Mouse (Mus musculus): ENCODE results near the gene P2rx3. TPM values are rescaled to one million over a fixed set of nuclear protein-coding genes. Genes with fewer than 3 reads are reported as not detected.

The P2rx3 gene
- polyA plus RNA-seq, 1 experiment, result 2.4 TPM

GRCm38 (mm10) chr2:85043623-85044022 lies 6.4 kb upstream of the P2rx3 start:
- DNase-seq (ENCODE audit: low read depth), result no peak

GRCm38 (mm10) chr2:85038336-85038735 lies 1.1 kb upstream of the P2rx3 start:
- no peak for DNase-seq (ENCODE audit: low read depth)

DNA sequence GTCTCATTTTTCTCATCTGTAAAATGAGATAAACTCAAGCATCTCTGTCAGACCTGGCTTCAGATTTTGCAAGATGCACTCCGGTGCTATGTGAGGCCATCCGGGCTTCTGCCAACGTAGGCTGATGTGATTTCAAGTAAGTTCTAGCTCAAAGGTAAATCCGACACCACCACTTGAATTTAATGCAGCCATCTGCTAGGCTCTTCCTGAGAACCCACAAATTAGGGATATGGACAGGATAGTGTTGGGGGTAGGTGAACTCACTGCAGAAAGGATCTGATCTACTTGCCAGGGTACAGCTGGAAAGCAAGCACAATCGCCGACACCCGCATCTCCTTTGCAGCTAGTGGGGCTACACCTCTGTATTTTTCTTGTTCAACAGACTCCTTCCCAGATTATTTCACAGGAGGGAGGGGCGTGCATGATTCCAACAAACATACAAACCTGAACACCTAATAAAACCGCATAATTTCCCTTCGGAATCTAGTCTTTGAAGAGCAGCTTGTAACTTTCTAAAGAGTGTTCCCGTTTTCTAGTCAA lies 685 bp downstream of the P2rx3 start:
- no peak for DNase-seq (ENCODE audit: low read depth)

DNA sequence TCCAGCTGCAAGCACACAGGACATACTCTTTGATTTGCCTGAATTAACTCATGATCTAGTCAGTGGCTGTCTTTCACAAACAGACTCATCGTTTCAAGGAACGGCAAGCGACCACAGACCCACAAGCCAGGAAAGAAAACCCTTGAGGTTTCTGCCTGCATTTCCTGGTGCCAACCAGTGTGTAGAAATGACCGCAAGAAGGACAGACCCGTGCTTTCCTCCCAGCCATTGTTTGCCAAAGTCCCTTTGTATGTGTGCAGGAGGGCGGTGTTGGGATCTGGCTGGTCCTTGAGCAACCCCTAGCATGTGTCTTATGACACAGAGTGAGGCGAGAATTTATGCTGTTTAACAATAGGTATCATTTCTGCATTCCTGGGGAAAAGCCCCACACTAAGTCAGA lies 3.1 kb downstream of the P2rx3 start:
- DNase-seq (ENCODE audit: low read depth), result no peak

DNA sequence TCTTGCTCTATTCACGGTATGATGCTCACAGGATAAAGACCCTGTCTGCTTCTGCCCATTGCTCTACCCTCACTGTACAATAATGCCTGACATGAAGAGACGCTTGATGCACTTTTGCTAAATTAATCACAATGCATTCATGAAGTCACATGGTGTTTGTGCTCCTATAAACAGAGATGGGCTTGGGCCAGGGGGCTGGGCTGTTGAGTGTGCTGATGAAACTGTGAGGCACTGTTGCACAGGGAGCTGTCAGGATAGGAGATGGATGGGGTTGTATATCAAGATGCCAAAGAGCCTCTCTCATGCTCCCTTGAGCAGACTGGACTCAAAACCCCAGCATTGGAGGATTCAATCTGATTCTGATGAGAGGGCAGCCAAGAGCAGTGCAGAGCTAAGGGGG lies 4.1 kb downstream of the P2rx3 start:
- no peak for DNase-seq (ENCODE audit: low read depth)

DNA sequence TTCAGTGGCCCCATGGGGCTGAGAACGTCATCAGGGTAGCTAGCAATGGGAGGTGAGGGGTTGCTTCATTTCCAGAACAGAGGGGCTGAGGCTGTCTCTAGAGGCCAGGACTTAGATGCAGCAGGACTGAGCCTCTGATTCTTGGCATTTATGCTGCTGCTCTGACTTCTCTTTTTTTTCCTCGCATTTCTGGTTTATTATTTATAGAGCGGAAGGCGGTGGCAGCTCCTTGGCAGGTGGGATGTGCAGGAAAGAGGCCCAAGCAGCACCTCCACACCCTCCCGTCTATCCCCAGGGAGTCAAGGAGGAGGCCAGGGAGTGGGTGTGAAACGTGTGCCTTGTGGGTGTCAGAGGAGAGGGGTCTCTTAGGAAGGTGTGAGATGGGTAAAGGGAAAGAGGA lies 6.3 kb downstream of the P2rx3 start:
- no peak for DNase-seq (ENCODE audit: low read depth)

GRCm38 (mm10) chr2:85029897-85030296 lies 7.4 kb downstream of the P2rx3 start:
- no peak for DNase-seq (ENCODE audit: low read depth)

- no peak for DNase-seq (ENCODE audit: low read depth)
Observed at GRCm38 (mm10) chr2:85027281-85027680, 10.0 kb downstream of the P2rx3 start.

DNA sequence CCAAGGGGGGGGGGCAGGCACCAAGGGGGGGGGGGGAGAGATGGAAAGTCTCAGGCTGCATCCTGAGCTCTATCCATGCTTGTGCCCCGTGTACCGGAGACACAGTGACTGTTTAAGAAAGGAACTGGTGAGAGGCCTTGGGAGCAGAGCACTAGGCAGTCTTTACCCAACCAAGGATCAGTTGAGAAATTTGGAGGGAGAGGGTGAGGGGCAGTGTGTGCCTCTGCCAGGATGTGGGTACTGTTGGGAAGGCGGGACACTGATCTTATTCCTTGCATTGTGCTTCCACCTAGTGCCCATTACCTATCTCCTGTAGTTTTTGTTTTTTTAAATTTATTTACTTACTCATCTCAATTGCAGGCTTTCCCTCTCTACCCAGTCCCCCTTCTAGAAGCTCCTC lies 11.1 kb downstream of the P2rx3 start:
- no peak for DNase-seq (ENCODE audit: low read depth)

GRCm38 (mm10) chr2:85022043-85022442 lies 15.2 kb downstream of the P2rx3 start:
- DNase-seq (ENCODE audit: low read depth), result no peak

DNA sequence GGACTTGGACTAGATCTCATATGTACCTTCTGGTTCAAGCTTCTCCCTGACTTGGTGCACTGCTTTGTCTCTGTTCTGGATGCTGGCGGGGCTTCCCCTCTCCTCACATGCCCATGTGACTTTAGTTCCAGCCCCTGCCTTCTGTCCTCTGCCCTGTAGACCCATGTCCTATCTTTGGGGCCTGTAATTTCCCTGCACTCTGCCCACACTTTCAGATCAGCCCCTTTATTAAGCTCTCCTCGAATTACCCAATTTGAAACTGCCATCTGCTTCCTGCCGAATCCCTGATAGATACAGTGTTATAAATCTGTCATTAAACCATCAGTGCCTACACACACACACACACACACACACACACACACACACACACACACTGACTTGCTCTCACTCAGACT lies 22.7 kb downstream of the P2rx3 start:
- DNase-seq (ENCODE audit: low read depth), result no peak

- no peak for DNase-seq (ENCODE audit: low read depth)
Observed at GRCm38 (mm10) chr2:85013826-85014587, 23.3 kb downstream of the P2rx3 start.

DNA sequence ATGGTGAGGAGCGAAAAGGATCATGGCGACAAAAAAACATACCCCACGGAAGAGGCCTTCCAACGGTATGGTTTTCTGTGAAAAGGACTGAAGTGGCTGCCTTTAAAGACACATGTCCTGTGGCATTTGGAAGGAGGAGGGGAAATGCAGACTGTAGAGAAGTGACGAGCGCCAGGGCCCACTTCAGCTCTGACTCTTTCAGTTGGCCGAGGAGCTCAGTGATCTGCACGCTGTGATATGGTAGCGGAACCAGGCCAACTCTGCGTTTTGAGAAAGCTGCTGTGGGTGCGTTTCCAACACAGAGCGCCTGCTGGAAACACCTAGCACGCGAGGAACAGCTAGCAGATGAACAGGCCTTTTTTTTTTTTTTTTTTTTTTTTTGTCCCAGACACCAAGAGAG lies 24.6 kb downstream of the P2rx3 start:
- no peak for DNase-seq (ENCODE audit: low read depth)

DNA sequence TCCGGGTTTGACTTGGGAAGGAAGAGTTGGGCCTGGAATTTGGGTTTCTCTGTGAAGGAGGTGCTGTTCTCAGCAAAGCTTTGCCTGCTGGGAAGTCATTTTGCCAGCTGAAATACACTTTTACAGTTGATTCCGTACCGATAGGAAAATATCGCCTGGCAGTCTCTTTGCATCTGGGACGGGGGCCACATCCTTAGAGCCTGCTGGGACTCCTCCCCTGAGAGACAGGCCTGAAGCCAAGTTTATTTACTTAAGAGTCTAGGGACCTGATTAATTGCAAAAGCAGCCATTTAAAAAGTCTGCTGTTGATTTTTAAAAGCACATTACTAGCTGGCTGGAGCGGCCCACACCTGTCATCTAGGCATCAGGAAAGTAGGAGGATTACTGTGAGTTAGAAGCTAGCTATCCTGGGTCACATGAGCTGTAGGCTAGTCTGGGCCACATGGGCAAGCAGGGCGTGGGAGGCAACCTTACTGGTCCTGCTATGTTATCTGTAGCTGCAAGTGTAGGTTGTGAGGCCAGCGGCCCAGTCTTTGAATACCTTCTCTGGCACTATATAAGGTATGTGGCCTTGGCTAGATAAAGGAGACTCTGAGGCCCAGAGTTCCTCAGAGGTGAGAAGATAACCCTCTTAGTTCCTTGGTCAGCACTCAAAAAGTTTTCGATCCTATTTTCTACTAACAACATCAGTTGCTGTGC lies 25.2 kb downstream of the P2rx3 start:
- peak; percentile 37 for DNase-seq (ENCODE audit: low read depth)

DNA sequence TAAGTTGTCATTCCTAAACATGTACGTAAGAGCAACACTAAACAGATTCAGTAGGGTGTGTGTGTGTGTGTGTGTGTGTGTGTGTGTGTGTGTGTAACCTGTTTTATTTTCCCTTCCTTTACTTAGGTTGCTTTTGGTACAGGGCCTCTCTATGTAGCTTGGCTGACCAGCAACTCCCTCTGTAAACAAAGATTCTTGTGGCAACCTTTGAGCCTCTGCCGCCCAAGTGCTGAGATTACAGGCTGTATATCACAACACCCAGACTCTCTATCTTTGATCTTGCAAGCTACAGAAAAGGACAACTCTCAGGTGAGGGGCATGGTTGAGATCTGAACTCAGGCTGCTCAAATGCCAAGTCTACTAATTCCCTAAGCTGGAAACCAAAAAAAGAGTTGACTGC lies 28.1 kb downstream of the P2rx3 start:
- DNase-seq (ENCODE audit: low read depth), result no peak

- DNase-seq (ENCODE audit: low read depth), result no peak
Observed at GRCm38 (mm10) chr2:85007729-85008128, 29.5 kb downstream of the P2rx3 start.

GRCm38 (mm10) chr2:85006600-85006999 lies 30.7 kb downstream of the P2rx3 start:
- DNase-seq (ENCODE audit: low read depth), result no peak

- no peak for DNase-seq (ENCODE audit: low read depth)
Observed at GRCm38 (mm10) chr2:85004341-85004740, 32.9 kb downstream of the P2rx3 start.

GRCm38 (mm10) chr2:85002575-85002974 lies 34.7 kb downstream of the P2rx3 start:
- DNase-seq (ENCODE audit: low read depth), result no peak

- DNase-seq (ENCODE audit: low read depth), result no peak
Observed at GRCm38 (mm10) chr2:85001497-85001896, 35.8 kb downstream of the P2rx3 start.

GRCm38 (mm10) chr2:84999486-85000181 lies 37.6 kb downstream of the P2rx3 start:
- DNase-seq (ENCODE audit: low read depth), result no peak

DNA sequence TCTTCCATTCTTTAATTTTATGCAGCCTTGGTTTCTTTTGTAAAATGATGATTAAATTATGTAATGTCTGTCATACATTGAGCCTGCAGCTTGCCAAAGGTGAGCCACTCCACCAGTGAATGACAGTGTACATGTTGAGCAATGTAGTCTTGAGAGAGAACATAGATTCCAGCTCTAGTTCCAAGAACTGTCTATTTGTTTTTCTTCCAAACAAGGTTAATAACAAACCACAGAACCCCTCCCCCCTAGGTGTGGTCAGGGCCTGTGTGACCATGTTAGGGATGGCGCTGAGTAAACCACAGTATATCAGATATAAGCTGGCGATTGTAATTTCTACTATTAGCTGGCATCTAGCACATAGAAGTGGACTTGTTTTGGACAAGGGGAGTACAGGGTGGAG lies 40.9 kb downstream of the P2rx3 start:
- DNase-seq (ENCODE audit: low read depth), result no peak

DNA sequence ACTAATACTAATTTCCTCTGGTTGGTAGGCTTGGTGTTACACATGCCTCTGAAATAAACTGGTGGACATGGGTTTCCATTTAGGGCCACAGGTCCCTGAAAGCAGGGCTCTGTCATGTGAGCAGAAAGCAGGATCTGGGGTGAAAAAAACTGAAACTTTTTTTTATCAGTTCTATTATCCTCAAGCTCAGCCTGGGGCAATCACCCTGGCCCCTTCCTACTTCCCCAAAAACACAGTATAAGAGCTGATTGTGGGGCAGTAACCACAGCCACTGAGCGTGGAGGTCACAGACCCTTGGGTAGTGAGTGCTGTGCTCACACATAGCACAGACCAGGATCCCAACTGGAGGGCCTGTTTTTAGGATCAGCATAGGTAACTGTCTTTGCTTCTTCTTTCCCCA lies 49.3 kb downstream of the P2rx3 start, which contains the start of gene Prg3:
Gene Prg3 (plus strand): TSS at position 286 of the 400 bp plus-strand sequence.
- DNase-seq (ENCODE audit: low read depth), result no peak

All from gonadal fat pad, adult 2 months (tissue).